Mouse (Mus musculus): Measurements from ENCODE around the gene Tprn. TPM values are rescaled to one million over a fixed set of nuclear protein-coding genes. Genes with fewer than 3 reads are reported as not detected.

The Tprn gene
- total RNA-seq, 2 experiments from 2014 or later: 2.1 to 2.9 TPM

GRCm38 (mm10) chr2:25292856-25293255 is 30.4 kb downstream of the Tprn start:
- peak; percentile 41 for DNase-seq

GRCm38 (mm10) chr2:25293706-25294105 is 31.3 kb downstream of the Tprn start:
- DNase-seq: no peak

- no peak for DNase-seq
Measured at GRCm38 (mm10) chr2:25297093-25297492, 34.7 kb downstream of the Tprn start.

- DNase-seq: no peak
Measured at GRCm38 (mm10) chr2:25298046-25298445, 35.6 kb downstream of the Tprn start.

GRCm38 (mm10) chr2:25303452-25303851 is 41.0 kb downstream of the Tprn start:
- DNase-seq: no peak

- no peak for DNase-seq
Measured at GRCm38 (mm10) chr2:25303931-25304656, 41.7 kb downstream of the Tprn start.

- DNase-seq: no peak
Measured at GRCm38 (mm10) chr2:25304657-25305541, 42.5 kb downstream of the Tprn start.

- DNase-seq: no peak
Measured at GRCm38 (mm10) chr2:25305587-25306359, 43.4 kb downstream of the Tprn start.

GRCm38 (mm10) chr2:25310180-25310579 is 47.8 kb downstream of the Tprn start:
- DNase-seq: no peak

GRCm38 (mm10) chr2:25310969-25311368 is 48.6 kb downstream of the Tprn start:
- no peak for DNase-seq

- no peak for DNase-seq
Measured at GRCm38 (mm10) chr2:25311491-25311891, 49.1 kb downstream of the Tprn start.

GRCm38 (mm10) chr2:25318119-25318966 is 55.9 kb downstream of the Tprn start:
- no peak for DNase-seq

GRCm38 (mm10) chr2:25318971-25319773 is 56.8 kb downstream of the Tprn start, which contains the start of gene Grin1:
Gene Grin1 (minus strand): TSS chr2:25319187.
- peak; percentile 21 for DNase-seq

Other genes starting within 250 kb of the Tprn start
- 10 to 100 TPM; 12.8 to 15.9 TPM for gene Nsmf, start 208.3 kb upstream of the Tprn start, total RNA-seq (2021)
- not detected for gene Entpd8, start 182.3 kb upstream of the Tprn start, total RNA-seq (2021)
- gene Noxa1, start 167.5 kb upstream of the Tprn start, total RNA-seq (2021): not detected
- gene Nrarp, start 81.9 kb upstream of the Tprn start, total RNA-seq (2021): 1 to 10 TPM; 3.6 to 6.7 TPM
- 1 to 10 TPM; 1.1 to 1.3 TPM for gene Tor4a, start 65.7 kb upstream of the Tprn start, total RNA-seq (2021)
- gene Nelfb, start 51.1 kb upstream of the Tprn start, total RNA-seq (2021): 10 to 100 TPM; 20.5 to 22.3 TPM
- not detected for gene Stpg3, start 48.0 kb upstream of the Tprn start, total RNA-seq (2021)
- gene Fam166a, start 43.9 kb upstream of the Tprn start, total RNA-seq (2021): not detected
- gene Tubb4b, start 37.9 kb upstream of the Tprn start, total RNA-seq (2021): 100 to 1,000 TPM; 167 to 293 TPM
- not detected for gene Slc34a3, start 28.3 kb upstream of the Tprn start, total RNA-seq (2021)
- not detected for gene Rnf224, start 25.8 kb upstream of the Tprn start, total RNA-seq (2021)
- under 1 TPM; 0.56 to 0.75 TPM for gene Rnf208, start 20.4 kb upstream of the Tprn start, total RNA-seq (2021)
- gene Cysrt1, start 20.2 kb upstream of the Tprn start, total RNA-seq (2021): not detected
- gene AL732309.1, start 15.8 kb upstream of the Tprn start, total RNA-seq (2021): under 1 TPM; 0.82 to 0.99 TPM
- 10 to 100 TPM; 10.3 to 11.3 TPM for gene Tmem203, start 7.2 kb upstream of the Tprn start, total RNA-seq (2021)
- gene Ssna1, start 9.8 kb downstream of the Tprn start, total RNA-seq (2021): 10 to 100 TPM; 31.6 to 33.0 TPM
- gene Anapc2, start 9.9 kb downstream of the Tprn start, total RNA-seq (2021): 10 to 100 TPM; 27.0 to 27.3 TPM
- gene Tmem210, start 25.5 kb downstream of the Tprn start, total RNA-seq (2021): not detected
- not detected for gene Lrrc26, start 27.3 kb downstream of the Tprn start, total RNA-seq (2021)
- under 1 TPM in 1 of 2 experiments, not detected in 1; 0.08 TPM for gene Grin1, start 56.6 kb downstream of the Tprn start, total RNA-seq (2021)
- gene Man1b1, start 69.7 kb downstream of the Tprn start, total RNA-seq (2021): 10 to 100 TPM; 11.9 to 15.4 TPM
- gene Dpp7, start 93.7 kb downstream of the Tprn start, total RNA-seq (2021): 10 to 100 TPM; 10.1 to 10.4 TPM
- 1 to 10 TPM; 2.8 to 4.6 TPM for gene Uap1l1, start 103.1 kb downstream of the Tprn start, total RNA-seq (2021)
- gene Sapcd2, start 109.7 kb downstream of the Tprn start, total RNA-seq (2021): under 1 TPM; 0.19 to 0.33 TPM
- gene Entpd2, start 133.3 kb downstream of the Tprn start, total RNA-seq (2021): 1 to 10 TPM; 9.1 to 9.4 TPM
- gene Npdc1, start 136.7 kb downstream of the Tprn start, total RNA-seq (2021): 10 to 100 TPM; 15.0 to 25.1 TPM
- gene Fut7, start 160.6 kb downstream of the Tprn start, total RNA-seq (2021): not detected
- gene Abca2, start 166.1 kb downstream of the Tprn start, total RNA-seq (2021): 10 to 100 TPM; 12.5 to 16.2 TPM
- under 1 TPM; 0.35 to 0.64 TPM for gene Clic3, start 194.2 kb downstream of the Tprn start, total RNA-seq (2021)
- gene Paxx, start 198.5 kb downstream of the Tprn start, total RNA-seq (2021): 10 to 100 TPM; 13.7 to 16.2 TPM
- gene Ptgds, start 207.4 kb downstream of the Tprn start, total RNA-seq (2021): not detected
- not detected for gene Lcn12, start 231.3 kb downstream of the Tprn start, total RNA-seq (2021)
- 10 to 100 TPM; 77.2 to 77.4 TPM for gene Fbxw5, start 238.1 kb downstream of the Tprn start, total RNA-seq (2021)
- gene C8g, start 239.1 kb downstream of the Tprn start, total RNA-seq (2021): 1 to 10 TPM in 1 of 2 experiments, under 1 TPM in 1; 0.86 to 1.3 TPM